Comparison of ENCODE assay signal across 17 mouse cellular contexts in the genomic region with DNA sequence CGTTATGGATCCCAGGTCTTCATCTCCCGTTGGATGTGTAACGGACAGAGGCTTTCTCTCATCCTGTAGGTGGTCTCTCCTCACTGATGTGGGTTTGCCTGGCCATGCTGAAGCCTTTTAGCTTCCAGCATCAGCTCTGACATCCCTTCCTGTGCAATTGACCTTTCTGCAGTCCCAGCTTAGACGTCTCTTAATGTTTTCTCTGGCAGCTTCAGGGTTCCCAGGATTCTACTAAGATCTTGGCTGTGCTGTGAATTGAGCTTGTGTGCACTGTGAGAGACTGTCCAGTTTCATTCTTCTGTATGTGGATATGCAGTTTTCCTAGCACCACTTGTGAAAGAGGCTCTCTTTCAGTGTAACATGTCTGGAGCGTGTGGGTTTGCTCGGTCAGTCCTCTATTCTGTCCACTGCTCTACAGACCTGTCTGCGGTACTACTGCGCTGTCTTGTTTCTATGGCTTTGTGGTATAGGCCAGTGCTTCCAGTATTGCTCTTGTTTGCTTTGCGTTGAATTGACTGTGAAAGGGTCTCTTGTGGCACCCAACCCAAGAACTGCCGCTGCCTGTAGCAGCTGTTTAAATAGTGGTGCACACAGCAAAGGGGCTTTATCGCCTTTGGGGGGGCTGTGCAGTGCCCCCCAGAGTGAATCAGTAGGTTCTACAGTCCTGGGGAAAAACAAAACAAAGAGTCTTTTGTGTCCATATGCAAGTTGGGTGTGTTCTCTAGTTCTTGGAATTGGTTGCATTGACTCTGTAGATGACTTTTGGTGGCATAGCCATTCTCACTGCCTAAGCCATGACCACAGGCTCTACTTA. TPM values are rescaled to one million over a fixed set of nuclear protein-coding genes. Genes with fewer than 3 reads are reported as not detected.
DNase-seq lines count a peak whose midpoint lies in the region; ATAC-seq and TF ChIP-seq lines count a peak whose summit lies in the region.
"Had no signal": no experiment of that assay in that cellular context is flagged by ENCODE, and none has a peak within 500 bp of the region (broad histone marks: within the 10 kb centered on the region; RNA-seq: fewer than 3 reads in every experiment).

No protein-coding gene starts in this region.

- no peaks in the 10 kb centered on the region for H3K9me3 ChIP-seq in lung, embryonic 15.5 days
- no peaks in the 10 kb centered on the region for H3K9me3 ChIP-seq in stomach, embryonic 16.5 days (replicated peaks; ENCODE audit: control insufficient read depth, low read length)
- H3K9me3 ChIP-seq: midbrain, embryonic 12.5 days had no signal

- H3K36me3 ChIP-seq in heart, adult 2 months (ENCODE audit: control insufficient read depth, insufficient read depth, low read length), result no peaks in the 10 kb centered on the region
- peaks cover 17% of the 10 kb centered on the region for H3K36me3 ChIP-seq in lung, embryonic 15.5 days
- H3K36me3 ChIP-seq in stomach, embryonic 16.5 days (ENCODE audit: control insufficient read depth, insufficient read depth, low read length), result peaks cover 8% of the 10 kb centered on the region

- WGBS in heart, adult 2 months, result 74% methylated on average over 11 of the region's 11 CpGs
- WGBS in lung, embryonic 15.5 days, result 71% methylated on average over 11 of the region's 11 CpGs
- WGBS in stomach, embryonic 16.5 days, result 63% methylated on average over 11 of the region's 11 CpGs

- no peak for TF ChIP-seq CTCF in heart, adult 2 months (IDR thresholded peaks at IDR 0.05)

- intact Hi-C loops in heart, postnatal 10 days (cut with DNase I), result no loop called here
- intact Hi-C loops in heart, adult 2 months (cut with DNase I), result no loop called here

- H3K4me2 ChIP-seq in lung, embryonic 15.5 days, result no peak overlapping the region
- no peak overlapping the region for H3K4me2 ChIP-seq in stomach, embryonic 16.5 days (ENCODE audit: low read depth, low read length)
- H3K4me2 ChIP-seq: forebrain, embryonic 13.5 days; midbrain, embryonic 12.5 days had no signal

- no peak for ATAC-seq in lung, embryonic 15.5 days (ENCODE audit: borderline replicate concordance, extremely low read depth, low FRiP score, low TSS enrichment)
- ATAC-seq in stomach, embryonic 16.5 days (ENCODE audit: insufficient read depth, low FRiP score), result peak; percentile 58
- ATAC-seq: forebrain, embryonic 13.5 days; intestine, embryonic 16.5 days had no signal

- H3K27ac ChIP-seq in heart, adult 2 months, result no peak overlapping the region
- peak overlapping the region; percentile 29; the same call in 1 of the 2 replicates for H3K27ac ChIP-seq in lung, embryonic 15.5 days
- peak overlapping the region; percentile 25; the same call in 1 of the 2 replicates for H3K27ac ChIP-seq in stomach, embryonic 16.5 days (ENCODE audit: low read length)
- H3K27ac ChIP-seq: forebrain, embryonic 13.5 days; midbrain, embryonic 12.5 days had no signal

- H3K9ac ChIP-seq in heart, adult 2 months (ENCODE audit: low read depth, low read length), result no peak overlapping the region
- H3K9ac ChIP-seq in lung, embryonic 15.5 days, result no peak overlapping the region
- H3K9ac ChIP-seq in stomach, embryonic 16.5 days (ENCODE audit: low read length), result no peak overlapping the region
- H3K9ac ChIP-seq: forebrain, embryonic 13.5 days; liver, postnatal 0 days; midbrain, embryonic 12.5 days had no signal

- H3K4me1 ChIP-seq in heart, adult 2 months (ENCODE audit: control insufficient read depth, insufficient read depth, low read length), result peaks cover 2% of the 10 kb centered on the region
- peaks cover 34% of the 10 kb centered on the region for H3K4me1 ChIP-seq in lung, embryonic 15.5 days
- H3K4me1 ChIP-seq in stomach, embryonic 16.5 days (ENCODE audit: control insufficient read depth, insufficient read depth, low read length), result peaks cover 17% of the 10 kb centered on the region

- no peak for TF ChIP-seq EP300 in heart, adult 2 months (IDR thresholded peaks at IDR 0.05; ENCODE audit: insufficient read depth, low read depth, low read length)

- TF ChIP-seq POLR2A in heart, adult 2 months (IDR thresholded peaks at IDR 0.05; ENCODE audit: insufficient read depth, low read depth, low read length), result no peak

- no peak overlapping the region for H3K4me3 ChIP-seq in heart, adult 2 months
- no peak overlapping the region for H3K4me3 ChIP-seq in lung, embryonic 15.5 days
- H3K4me3 ChIP-seq in stomach, embryonic 16.5 days (replicated peaks; ENCODE audit: low read length), result no peak overlapping the region
- H3K4me3 ChIP-seq: erythroblast, embryonic 14.5 days; forebrain, embryonic 13.5 days; midbrain, embryonic 12.5 days had no signal

- H3K79me2 ChIP-seq in heart, adult 2 months (replicated peaks; ENCODE audit: control insufficient read depth, insufficient read depth, low read length), result peaks cover 9% of the 10 kb centered on the region

- DNase-seq in heart, postnatal 10 days, result peak; percentile 20 to 27
- no peak for DNase-seq in heart, adult 2 months
- DNase-seq in lung, postnatal 36 days, result no peak
- peak; percentile 19 for DNase-seq in adipocyte (ENCODE audit: low spot score)
- no peak for DNase-seq in right cerebral cortex, adult 18-20 months
- DNase-seq: cerebellum, adult 2 months; gastrocnemius, postnatal 10 days; heart, adult 11 months; liver, postnatal 0 days; lung, postnatal 4 days; thymus, postnatal 36 days had no signal

- H3K27me3 ChIP-seq in heart, adult 2 months (ENCODE audit: control insufficient read depth, insufficient read depth, low read length), result no peaks in the 10 kb centered on the region
- no peaks in the 10 kb centered on the region for H3K27me3 ChIP-seq in lung, embryonic 15.5 days
- H3K27me3 ChIP-seq in stomach, embryonic 16.5 days (ENCODE audit: control insufficient read depth, insufficient read depth, low read length), result no peaks in the 10 kb centered on the region
- H3K27me3 ChIP-seq: forebrain, embryonic 13.5 days; midbrain, embryonic 12.5 days had no signal

RNA-seq across cellular contexts. Expression of a gene that starts 8.9 kb away (rescaled TPM):
- 10 to 100 TPM; 29.2 to 30.0 TPM for total RNA-seq in heart, postnatal 10 days (2021)
- total RNA-seq in heart, adult 2 months (2021), result 10 to 100 TPM; 14.6 to 15.4 TPM
- 21.0 and 26.6 TPM in 2 replicates for polyA plus RNA-seq in heart, adult 2 months (2012; rRNA removed)
- polyA plus RNA-seq in lung, embryonic 15.5 days (2015; fragmentation: Nextera tagmentation; extraction: Ambion mirVana), result 65.0 and 65.6 TPM in 2 replicates
- polyA plus RNA-seq in stomach, embryonic 16.5 days (2015; fragmentation: Nextera tagmentation; extraction: Ambion mirVana), result 40.2 and 46.5 TPM in 2 replicates

RNA-seq across cellular contexts. Expression of a gene that starts 42.9 kb away (rescaled TPM):
- 10 to 100 TPM; 25.7 to 28.2 TPM for total RNA-seq in heart, postnatal 10 days (2021)
- total RNA-seq in heart, adult 2 months (2021), result 10 to 100 TPM; 21.8 to 24.1 TPM
- polyA plus RNA-seq in heart, adult 2 months (2012; rRNA removed), result 9.3 and 13.9 TPM in 2 replicates
- 31.5 and 34.8 TPM in 2 replicates for polyA plus RNA-seq in lung, embryonic 15.5 days (2015; fragmentation: Nextera tagmentation; extraction: Ambion mirVana)
- 21.6 and 23.5 TPM in 2 replicates for polyA plus RNA-seq in stomach, embryonic 16.5 days (2015; fragmentation: Nextera tagmentation; extraction: Ambion mirVana)

Comparison
In these comparisons a context has a peak if more than half of its experiments do, and no peak if none do; other contexts are left out.
1. DNase-seq: peak in heart, postnatal 10 days (2 of 2) and adipocyte (single experiment); none in heart, adult 2 months (0 of 2), lung, postnatal 36 days (single experiment) and right cerebral cortex, adult 18-20 months (single experiment).